Mouse (Mus musculus) hindbrain, embryonic 10.5 days (tissue): ENCODE results near the gene Srgap2. TPM values are rescaled to one million over a fixed set of nuclear protein-coding genes. Genes with fewer than 3 reads are reported as not detected.
A peak's percentile ranks its signal among the peaks of the same experiment; 100 is the strongest.

Source experiments
- DNase-seq: peaks from one replicate; pipeline ENCODE4 v3.0.0-alpha.2; 2017; ENCODE audit warnings: low spot score
- H3K27ac ChIP-seq: fragments of 300-500 bp; sonication (generic); 2 replicates; pipeline ENCODE4 v1.5.1; 2016; ENCODE audit warnings: mild to moderate bottlenecking, moderate library complexity
- H3K27me3 ChIP-seq: fragments of 300-500 bp; sonication (generic); 2 replicates; pipeline ENCODE4 v1.6.1; 2016; ENCODE audit warnings: mild to moderate bottlenecking; ENCODE audit not compliant: poor library complexity, insufficient read depth, severe bottlenecking
- H3K36me3 ChIP-seq: fragments of 300-500 bp; sonication (generic); 2 replicates; pipeline ENCODE4 v1.6.1; 2016; ENCODE audit warnings: mild to moderate bottlenecking, moderate library complexity
- H3K4me1 ChIP-seq: fragments of 300-500 bp; sonication (generic); replicated peaks from 2 replicates; pipeline ENCODE4 v1.6.1; 2016; ENCODE audit warnings: mild to moderate bottlenecking
- H3K4me3 ChIP-seq: fragments of 300-500 bp; sonication (generic); 2 replicates; pipeline ENCODE4 v1.5.1; 2016; ENCODE audit warnings: mild to moderate bottlenecking, moderate library complexity
- H3K9me3 ChIP-seq: fragments of 300-500 bp; sonication (generic); 2 replicates; pipeline ENCODE4 v1.6.1; 2016; ENCODE audit warnings: mild to moderate bottlenecking, moderate library complexity
- WGBS: fragments of 180-500 bp; shearing (Covaris S2); methylation state at CpG from one replicate; pipeline ENCODE4 v1.1.7; 2016; 5-methylcytosine and 5-hydroxymethylcytosine counted together
- polyA plus RNA-seq: library from polyadenylated mRNA; unstranded; fragments of >200 nt; fragmentation: Nextera tagmentation; extraction: Ambion mirVana; gene quantifications from 2 replicates; pipeline ENCODE4 v1.2.1, GENCODE M21; 2016

Gene Srgap2
- polyA plus RNA-seq, 1 experiment from 2014 or later = 17.2 TPM

- no peak overlapping the region for H3K4me3 ChIP-seq
- DNase-seq = no peak
- H3K27me3 ChIP-seq = no peaks in the 10 kb centered on the region
- H3K27ac ChIP-seq = no peak overlapping the region
- WGBS = 76% methylated on average over 5 of the region's 5 CpGs
- peaks cover 14% of the 10 kb centered on the region for H3K4me1 ChIP-seq
- H3K36me3 ChIP-seq = no peaks in the 10 kb centered on the region
- H3K9me3 ChIP-seq = no peaks in the 10 kb centered on the region
These were observed 40.9 kb downstream of the Srgap2 start for GRCm38 (mm10) chr1:131486094-131486850.

- Histone ChIP-seq H3K4me3 (no peak overlapping the region), H3K9me3 (peaks cover 18% of the 10 kb centered on the region), H3K4me1 (peaks cover 23% of the 10 kb centered on the region), H3K27ac (no peak overlapping the region), H3K36me3 (peaks cover 12% of the 10 kb centered on the region), H3K27me3 (no peaks in the 10 kb centered on the region)
- DNase-seq = no peak
- WGBS = 96% methylated on average over 3 of the region's 3 CpGs
These were observed 44.9 kb downstream of the Srgap2 start for GRCm38 (mm10) chr1:131482242-131482641.

GRCm38 (mm10) chr1:131481391-131481790, 45.8 kb downstream of the Srgap2 start:
- Histone ChIP-seq H3K4me1 (peaks cover 15% of the 10 kb centered on the region), H3K27me3 (no peaks in the 10 kb centered on the region), H3K36me3 (peaks cover 12% of the 10 kb centered on the region), H3K9me3 (peaks cover 18% of the 10 kb centered on the region), H3K4me3 (no peak overlapping the region), H3K27ac (no peak overlapping the region)
- DNase-seq = no peak

DNA sequence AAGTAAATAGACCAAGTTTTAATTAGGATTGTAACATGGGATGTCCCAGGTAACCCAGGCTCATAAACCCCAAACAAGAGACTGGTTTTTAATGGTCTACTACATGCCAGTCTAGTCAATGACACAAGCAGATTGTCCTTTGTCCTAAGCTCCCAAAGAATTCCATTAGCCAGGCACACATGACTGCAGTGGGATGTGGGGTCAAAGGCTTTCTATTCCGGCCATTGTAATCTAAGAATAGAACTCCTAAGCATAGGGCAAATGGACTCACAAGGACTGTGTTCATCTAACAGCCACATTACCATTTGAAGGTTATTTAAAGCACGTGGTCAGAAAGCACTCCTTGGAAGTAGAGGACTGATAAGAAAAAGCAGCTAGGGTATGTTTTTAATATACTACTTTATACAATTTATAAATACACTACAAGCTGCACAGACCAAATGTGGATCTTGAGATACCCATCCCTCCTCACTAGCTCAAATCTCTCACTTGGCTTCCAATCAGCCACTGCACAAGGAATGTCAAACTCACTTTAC, 48.3 kb downstream of the Srgap2 start:
- H3K9me3 ChIP-seq = peaks cover 18% of the 10 kb centered on the region
- peaks cover 12% of the 10 kb centered on the region for H3K36me3 ChIP-seq
- H3K27me3 ChIP-seq = no peaks in the 10 kb centered on the region
- H3K27ac ChIP-seq = no peak overlapping the region
- WGBS = 32% methylated on average over 2 of the region's 2 CpGs
- H3K4me1 ChIP-seq = peaks cover 11% of the 10 kb centered on the region
- H3K4me3 ChIP-seq = no peak overlapping the region
- DNase-seq = peak; percentile 16

DNA sequence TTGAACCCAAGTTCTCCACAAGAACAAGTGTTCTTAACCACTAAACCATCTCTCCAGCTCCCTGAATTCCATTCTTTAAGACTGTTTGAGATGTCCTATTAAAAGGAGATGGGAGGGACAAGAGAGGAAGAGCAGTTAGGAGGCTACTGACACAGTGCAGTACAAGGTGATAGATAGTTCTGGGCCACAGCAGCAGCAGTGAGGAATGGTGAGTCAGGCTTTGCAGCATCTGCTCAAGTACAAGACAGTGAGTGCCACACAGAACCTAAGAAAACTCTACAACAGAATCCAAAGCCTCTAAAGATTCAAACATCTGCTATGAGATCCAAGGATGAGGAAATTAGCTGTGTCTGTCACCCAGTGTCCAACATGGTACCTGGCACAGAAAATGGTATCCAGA, 51.8 kb downstream of the Srgap2 start:
- Histone ChIP-seq H3K27ac (no peak overlapping the region), H3K27me3 (no peaks in the 10 kb centered on the region), H3K36me3 (peaks cover 8% of the 10 kb centered on the region), H3K4me1 (peaks cover 11% of the 10 kb centered on the region), H3K9me3 (peaks cover 13% of the 10 kb centered on the region), H3K4me3 (no peak overlapping the region)
- DNase-seq = no peak

DNA sequence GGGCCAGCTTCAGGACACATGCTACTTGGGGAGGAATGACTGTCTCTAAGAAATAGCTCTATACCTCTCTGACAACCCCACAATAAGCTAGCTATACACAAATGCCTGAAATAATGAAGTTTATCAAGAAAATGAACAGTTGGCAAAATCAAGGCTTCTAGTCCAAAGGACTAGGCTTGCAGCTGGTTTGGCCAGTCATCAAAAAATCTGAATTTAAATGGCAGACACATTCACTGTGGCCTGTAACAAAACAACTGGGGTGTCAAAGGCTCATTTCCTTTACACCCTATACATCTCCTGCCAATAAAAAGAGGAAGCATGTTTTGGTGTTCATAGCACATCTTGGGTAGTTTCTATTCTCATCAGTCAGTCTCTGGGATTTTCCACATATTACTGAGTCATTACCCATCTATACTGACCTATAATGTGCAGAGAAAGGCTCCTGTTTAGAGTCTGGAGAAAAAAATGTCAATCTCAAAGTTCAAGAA, 53.5 kb downstream of the Srgap2 start:
- no peaks in the 10 kb centered on the region for H3K27me3 ChIP-seq
- no peak for DNase-seq
- no peak overlapping the region for H3K27ac ChIP-seq
- peaks cover 4% of the 10 kb centered on the region for H3K4me1 ChIP-seq
- no peak overlapping the region for H3K4me3 ChIP-seq
- H3K36me3 ChIP-seq = no peaks in the 10 kb centered on the region
- no peaks in the 10 kb centered on the region for H3K9me3 ChIP-seq

DNA sequence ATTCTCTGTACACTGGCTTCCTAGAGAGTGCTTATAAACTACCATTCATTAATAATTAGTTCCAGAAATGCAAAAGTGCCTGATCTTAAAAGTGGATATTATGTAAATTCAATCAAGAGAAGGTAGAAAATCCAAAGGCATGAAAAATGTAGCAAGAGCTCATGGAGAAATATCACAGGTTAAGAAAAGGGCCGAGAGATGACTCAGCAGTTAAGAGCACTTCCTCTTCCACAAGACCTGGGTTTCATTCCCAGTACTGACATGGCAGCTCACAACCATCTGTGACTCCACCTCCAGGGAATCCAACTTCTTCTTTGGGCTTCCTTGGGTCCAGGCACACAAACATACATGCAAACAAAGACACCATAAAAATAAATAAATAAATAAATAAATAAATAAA, 56.6 kb downstream of the Srgap2 start:
- DNase-seq = no peak
- no peak overlapping the region for H3K27ac ChIP-seq
- WGBS = 97% methylated on average over 1 of the region's 1 CpGs
- no peaks in the 10 kb centered on the region for H3K4me1 ChIP-seq
- H3K27me3 ChIP-seq = no peaks in the 10 kb centered on the region
- H3K4me3 ChIP-seq = no peak overlapping the region
- H3K9me3 ChIP-seq = no peaks in the 10 kb centered on the region
- no peaks in the 10 kb centered on the region for H3K36me3 ChIP-seq

DNA sequence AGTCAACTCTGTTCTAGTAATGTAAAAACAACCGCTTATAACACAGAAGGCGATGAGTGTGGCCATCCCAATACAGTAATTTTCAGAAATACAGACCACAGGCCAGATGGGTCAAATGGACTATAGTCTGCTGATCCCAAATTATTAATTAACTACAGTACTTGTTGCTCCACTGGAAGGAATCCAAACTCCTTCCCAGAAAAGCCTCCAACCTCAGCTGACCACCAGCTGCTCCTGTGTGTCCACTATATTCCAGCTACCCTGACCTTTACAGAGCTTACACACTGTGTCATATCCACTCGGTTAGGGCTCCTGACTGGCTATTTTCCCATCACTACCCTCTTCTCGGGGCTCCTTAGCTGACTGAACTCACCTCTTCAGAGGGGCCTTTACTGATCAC, 61.3 kb downstream of the Srgap2 start:
- H3K4me1 ChIP-seq = no peaks in the 10 kb centered on the region
- 93% methylated on average over 4 of the region's 4 CpGs for WGBS
- no peak for DNase-seq
- no peak overlapping the region for H3K27ac ChIP-seq
- H3K36me3 ChIP-seq = no peaks in the 10 kb centered on the region
- H3K9me3 ChIP-seq = no peaks in the 10 kb centered on the region
- no peak overlapping the region for H3K4me3 ChIP-seq
- no peaks in the 10 kb centered on the region for H3K27me3 ChIP-seq

GRCm38 (mm10) chr1:131463953-131464627, 63.1 kb downstream of the Srgap2 start:
- Histone ChIP-seq H3K4me3 (no peak overlapping the region), H3K27ac (no peak overlapping the region), H3K36me3 (no peaks in the 10 kb centered on the region), H3K9me3 (no peaks in the 10 kb centered on the region), H3K4me1 (no peaks in the 10 kb centered on the region), H3K27me3 (no peaks in the 10 kb centered on the region)
- WGBS = 94% methylated on average over 6 of the region's 6 CpGs
- no peak for DNase-seq

DNA sequence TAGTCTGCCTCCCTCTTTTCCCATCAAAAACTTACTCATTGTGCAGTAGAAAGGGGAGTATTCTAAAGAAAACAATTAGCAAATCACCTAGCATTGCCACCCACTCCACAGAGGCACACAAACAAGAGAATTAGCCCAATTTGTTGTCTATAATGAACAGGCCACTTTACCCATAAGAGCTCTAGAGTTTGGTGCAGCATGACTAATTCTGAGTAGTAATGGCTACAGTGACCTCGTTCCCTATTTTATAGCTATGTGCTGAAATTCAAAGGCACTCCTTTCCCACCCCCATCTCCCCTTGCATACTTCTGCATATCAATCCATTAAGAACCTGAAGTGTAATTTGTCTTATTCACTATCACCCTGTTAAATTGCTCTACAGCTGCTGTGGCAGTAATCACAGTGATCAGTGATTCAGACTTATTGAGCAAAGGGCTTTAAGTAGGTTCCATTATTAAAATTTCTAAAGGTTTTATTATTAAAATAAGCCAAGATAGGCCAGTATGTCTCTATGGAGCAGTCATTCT, 64.5 kb downstream of the Srgap2 start:
- no peaks in the 10 kb centered on the region for H3K36me3 ChIP-seq
- WGBS = 85% methylated on average over 1 of the region's 1 CpGs
- no peaks in the 10 kb centered on the region for H3K4me1 ChIP-seq
- DNase-seq = no peak
- no peak overlapping the region for H3K4me3 ChIP-seq
- no peaks in the 10 kb centered on the region for H3K9me3 ChIP-seq
- no peaks in the 10 kb centered on the region for H3K27me3 ChIP-seq
- H3K27ac ChIP-seq = no peak overlapping the region

GRCm38 (mm10) chr1:131460914-131461530, 66.1 kb downstream of the Srgap2 start:
- H3K4me1 ChIP-seq = no peaks in the 10 kb centered on the region
- H3K36me3 ChIP-seq = no peaks in the 10 kb centered on the region
- no peak overlapping the region for H3K4me3 ChIP-seq
- no peaks in the 10 kb centered on the region for H3K9me3 ChIP-seq
- no peaks in the 10 kb centered on the region for H3K27me3 ChIP-seq
- DNase-seq = no peak
- WGBS = 84% methylated on average over 1 of the region's 1 CpGs
- no peak overlapping the region for H3K27ac ChIP-seq

DNA sequence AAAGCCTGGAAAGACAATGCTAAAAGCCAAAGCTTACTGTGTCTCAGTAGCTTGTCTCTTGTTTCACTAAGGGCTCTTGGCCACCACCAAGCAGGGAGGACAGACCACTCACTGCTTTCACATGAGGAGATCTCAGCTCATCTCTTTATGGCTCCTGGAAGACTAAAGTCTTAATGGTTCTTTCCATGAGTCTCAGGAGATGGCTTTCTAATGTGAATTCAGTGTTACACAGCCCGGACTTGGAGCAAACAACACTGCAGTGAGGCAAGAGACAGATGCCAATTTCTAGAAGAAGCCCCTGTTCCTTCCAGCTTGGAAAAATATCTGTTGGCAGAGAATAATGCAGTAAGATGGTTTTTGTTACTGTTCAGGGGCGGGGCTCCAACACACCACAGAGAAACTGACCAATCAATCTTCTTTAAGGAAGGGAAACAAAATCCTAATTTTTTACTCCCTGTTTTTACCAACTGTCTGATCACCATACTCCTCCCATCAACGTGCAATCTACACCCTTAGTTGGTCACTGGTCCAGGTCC, 71.7 kb downstream of the Srgap2 start:
- Histone ChIP-seq H3K9me3 (no peaks in the 10 kb centered on the region), H3K4me3 (no peak overlapping the region), H3K27me3 (no peaks in the 10 kb centered on the region), H3K4me1 (peaks cover 14% of the 10 kb centered on the region), H3K36me3 (no peaks in the 10 kb centered on the region), H3K27ac (no peak overlapping the region)
- DNase-seq = no peak
- 88% methylated on average over 3 of the region's 3 CpGs for WGBS
